Mouse (Mus musculus) stomach, postnatal 0 days (tissue): ENCODE data around the gene Isy1. TPM values are rescaled to one million over a fixed set of nuclear protein-coding genes. Genes with fewer than 3 reads are reported as not detected.

Experiments
- ATAC-seq: fragments of 200-750 bp; cut with Nextera tagmentation; 2 replicates; pipeline ENCODE4 v1.8.0; 2017; ENCODE audit not compliant: low FRiP score, low TSS enrichment
- DNase-seq: peaks from one replicate; pipeline ENCODE4 v3.0.0-alpha.2; 2016; ENCODE audit warnings: low spot score
- H3K27ac ChIP-seq: fragments of 300-500 bp; sonication (generic); replicated peaks from 2 replicates; pipeline ENCODE4 v1.5.1; 2014; ENCODE audit warnings: mild to moderate bottlenecking, control low read depth
- H3K27me3 ChIP-seq: fragments of 300-500 bp; sonication (generic); 2 replicates; pipeline ENCODE4 v1.6.1; 2014; ENCODE audit warnings: low read length; ENCODE audit not compliant: control insufficient read depth, insufficient read depth
- H3K36me3 ChIP-seq: fragments of 300-500 bp; sonication (generic); 2 replicates; pipeline ENCODE4 v1.6.1; 2014; ENCODE audit warnings: low read length, mixed read lengths; ENCODE audit not compliant: control insufficient read depth, insufficient read depth
- H3K4me1 ChIP-seq: fragments of 300-500 bp; sonication (generic); replicated peaks from 2 replicates; pipeline ENCODE4 v1.6.1; 2014; ENCODE audit warnings: antibody characterized with exemption; ENCODE audit not compliant: control insufficient read depth, insufficient read depth
- H3K4me2 ChIP-seq: fragments of 300-500 bp; sonication (generic); replicated peaks from 2 replicates; pipeline ENCODE4 v1.6.1; 2014; ENCODE audit warnings: low read depth, mild to moderate bottlenecking, control low read depth, moderate library complexity
- H3K4me3 ChIP-seq: fragments of 300-500 bp; sonication (generic); 2 replicates; pipeline ENCODE4 v1.5.1; 2014; ENCODE audit warnings: low read depth, low read length, control low read depth
- H3K9ac ChIP-seq: fragments of 300-500 bp; sonication (generic); 2 replicates; pipeline ENCODE4 v1.6.1; 2014; ENCODE audit warnings: mild to moderate bottlenecking, low read length, control low read depth, mixed read lengths
- H3K9me3 ChIP-seq: fragments of 300-500 bp; sonication (generic); 2 replicates; pipeline ENCODE4 v1.6.1; 2016; ENCODE audit warnings: low read length; ENCODE audit not compliant: control insufficient read depth
- CTCF ChIP-seq: IDR thresholded peaks from 2 replicates; pipeline ENCODE4 v1.5.1; 2016; ENCODE audit warnings: antibody characterized with exemption, low read depth, mild to moderate bottlenecking, moderate library complexity
- EP300 ChIP-seq: optimal IDR thresholded peaks from 2 replicates; pipeline ENCODE3; 2016; ENCODE audit warnings: antibody characterized with exemption
- WGBS: fragments of 180-500 bp; shearing (Covaris S2); extraction: QIAGEN DNeasy Blood & Tissue Kit; methylation state at CpG from one replicate; pipeline ENCODE4 v1.1.7; 2014; 5-methylcytosine and 5-hydroxymethylcytosine counted together
- polyA plus RNA-seq: library from polyadenylated mRNA; unstranded; fragments of >200 nt; fragmentation: Nextera tagmentation; extraction: Ambion mirVana; gene quantifications from 2 replicates; pipeline ENCODE4 v1.2.1, GENCODE M21; 2015

The Isy1 gene
- polyA plus RNA-seq, 1 experiment from 2014 or later: 27.5 TPM

GRCm38 (mm10) chr6:87784033-87784432 is 54.6 kb downstream of the Isy1 start:
- no peak overlapping the region for H3K4me3 ChIP-seq
- DNase-seq (no peak), ATAC-seq (no peak)
- H3K4me1 ChIP-seq: no peaks in the 10 kb centered on the region
- no peak for TF ChIP-seq EP300
- TF ChIP-seq CTCF: no peak
- H3K9me3 ChIP-seq: no peaks in the 10 kb centered on the region
- no peaks in the 10 kb centered on the region for H3K36me3 ChIP-seq
- no peak overlapping the region for H3K9ac ChIP-seq
- H3K4me2 ChIP-seq: no peak overlapping the region
- 74% methylated on average over 8 of the region's 8 CpGs for WGBS
- H3K27me3 ChIP-seq: no peaks in the 10 kb centered on the region
- H3K27ac ChIP-seq: no peak overlapping the region

GRCm38 (mm10) chr6:87780546-87781301 is 57.9 kb downstream of the Isy1 start:
- Histone ChIP-seq H3K4me2 (no peak overlapping the region), H3K4me3 (no peak overlapping the region), H3K9me3 (no peaks in the 10 kb centered on the region), H3K27me3 (no peaks in the 10 kb centered on the region), H3K9ac (no peak overlapping the region), H3K27ac (no peak overlapping the region), H3K4me1 (no peaks in the 10 kb centered on the region), H3K36me3 (no peaks in the 10 kb centered on the region)
- DNase-seq (no peak), ATAC-seq (no peak)
- WGBS: 76% methylated on average over 10 of the region's 10 CpGs
- TF ChIP-seq EP300: no peak
- TF ChIP-seq CTCF: no peak

GRCm38 (mm10) chr6:87779174-87780165 is 59.1 kb downstream of the Isy1 start:
- 86% methylated on average over 11 of the region's 11 CpGs for WGBS
- no peaks in the 10 kb centered on the region for H3K9me3 ChIP-seq
- H3K36me3 ChIP-seq: no peaks in the 10 kb centered on the region
- H3K4me2 ChIP-seq: no peak overlapping the region
- H3K4me1 ChIP-seq: no peaks in the 10 kb centered on the region
- H3K27ac ChIP-seq: no peak overlapping the region
- TF ChIP-seq EP300 (no peak), CTCF (peak; percentile 55)
- H3K27me3 ChIP-seq: no peaks in the 10 kb centered on the region
- peak; percentile 41 for DNase-seq
- H3K9ac ChIP-seq: no peak overlapping the region
- peak; percentile 71 for ATAC-seq
- H3K4me3 ChIP-seq: no peak overlapping the region

GRCm38 (mm10) chr6:87778294-87779173 is 60.1 kb downstream of the Isy1 start:
- no peaks in the 10 kb centered on the region for H3K4me1 ChIP-seq
- no peak overlapping the region for H3K4me2 ChIP-seq
- DNase-seq (peak; percentile 15), ATAC-seq (peak; percentile 45)
- no peak overlapping the region for H3K27ac ChIP-seq
- no peaks in the 10 kb centered on the region for H3K9me3 ChIP-seq
- 67% methylated on average over 11 of the region's 11 CpGs for WGBS
- no peak overlapping the region for H3K9ac ChIP-seq
- no peak overlapping the region for H3K4me3 ChIP-seq
- H3K27me3 ChIP-seq: no peaks in the 10 kb centered on the region
- TF ChIP-seq CTCF (no peak), EP300 (no peak)
- no peaks in the 10 kb centered on the region for H3K36me3 ChIP-seq

- Histone ChIP-seq H3K9me3 (no peaks in the 10 kb centered on the region), H3K36me3 (no peaks in the 10 kb centered on the region), H3K27me3 (no peaks in the 10 kb centered on the region), H3K4me3 (no peak within 1 kb of the TSS), H3K4me1 (no peaks in the 10 kb centered on the region), H3K27ac (no peak within 1 kb of the TSS), H3K4me2 (no peak within 1 kb of the TSS), H3K9ac (no peak within 1 kb of the TSS)
- WGBS: 69% methylated on average over 2 of the region's 2 CpGs
- TF ChIP-seq EP300: no peak
- TF ChIP-seq CTCF: no peak
- peak; percentile 68 for ATAC-seq
- DNase-seq: peak; percentile 30
Observed at GRCm38 (mm10) chr6:87777842-87778241, 60.8 kb downstream of the Isy1 start, which contains the start of gene Gp9. Gene Gp9 (plus strand): TSS chr6:87778072.
